Mouse (Mus musculus): ENCODE results near the gene Vmn1r116. TPM values are rescaled to one million over a fixed set of nuclear protein-coding genes. Genes with fewer than 3 reads are reported as not detected.
"Not testable (repeated sequence)": the region's sequence is repeated elsewhere in the genome, so short reads cannot be mapped to it uniquely, and the experiment has no call there.

The Vmn1r116 gene
- not detected in 2 replicates for polyA plus RNA-seq (2015; fragmentation: Nextera tagmentation; extraction: Ambion mirVana)

- not testable (repeated sequence) for H3K9me3 ChIP-seq (ENCODE audit: low read length); H3K9ac ChIP-seq (replicated peaks; ENCODE audit: low read depth); H3K27ac ChIP-seq (ENCODE audit: low read length); H3K4me2 ChIP-seq (replicated peaks; ENCODE audit: low read depth, low read length); H3K4me3 ChIP-seq (ENCODE audit: low read depth, low read length); H3K36me3 ChIP-seq (ENCODE audit: insufficient read depth, low read length); DNase-seq (ENCODE audit: low spot score); H3K4me1 ChIP-seq (ENCODE audit: insufficient read depth, low read depth, low read length); ATAC-seq; H3K27me3 ChIP-seq (replicated peaks; ENCODE audit: insufficient read depth, low read length)
- WGBS = 21% methylated on average over 2 of the region's 3 CpGs
Measured at GRCm38 (mm10) chr7:20871956-20872355, at the start of gene Vmn1r116. Gene Vmn1r116, plus strand, starts transcription at chr7:20872256.

GRCm38 (mm10) chr7:20844885-20845284, 27.2 kb upstream of the Vmn1r116 start, which contains the start of gene Vmn1r115:
Gene Vmn1r115, minus strand, starts transcription at chr7:20844985.
- not testable (repeated sequence) for H3K9ac ChIP-seq (replicated peaks; ENCODE audit: low read depth); DNase-seq (ENCODE audit: low spot score); H3K9me3 ChIP-seq (ENCODE audit: low read length); H3K4me2 ChIP-seq (replicated peaks; ENCODE audit: low read depth, low read length); H3K27ac ChIP-seq (ENCODE audit: low read length); H3K4me1 ChIP-seq (ENCODE audit: insufficient read depth, low read depth, low read length); H3K27me3 ChIP-seq (replicated peaks; ENCODE audit: insufficient read depth, low read length); ATAC-seq; H3K36me3 ChIP-seq (ENCODE audit: insufficient read depth, low read length); H3K4me3 ChIP-seq (ENCODE audit: low read depth, low read length)
- 90% methylated on average over 1 of the region's 3 CpGs for WGBS

- no CpG with 5 or more reads among the region's 2 CpGs for WGBS
- H3K9me3 ChIP-seq (ENCODE audit: low read length); H3K4me2 ChIP-seq (replicated peaks; ENCODE audit: low read depth, low read length); DNase-seq (ENCODE audit: low spot score); ATAC-seq; H3K27me3 ChIP-seq (replicated peaks; ENCODE audit: insufficient read depth, low read length); H3K4me3 ChIP-seq (ENCODE audit: low read depth, low read length); H3K9ac ChIP-seq (replicated peaks; ENCODE audit: low read depth); H3K4me1 ChIP-seq (ENCODE audit: insufficient read depth, low read depth, low read length); H3K36me3 ChIP-seq (ENCODE audit: insufficient read depth, low read length); H3K27ac ChIP-seq (ENCODE audit: low read length): not testable (repeated sequence)
Measured at GRCm38 (mm10) chr7:20884021-20884420, 12.0 kb downstream of the Vmn1r116 start, which contains the start of gene Vmn1r117. Gene Vmn1r117, minus strand, starts transcription at chr7:20884121.

GRCm38 (mm10) chr7:20912247-20912646, 40.2 kb downstream of the Vmn1r116 start, which contains the start of gene Vmn1r118:
Gene Vmn1r118, minus strand, starts transcription at chr7:20912347.
- H3K27me3 ChIP-seq (replicated peaks; ENCODE audit: insufficient read depth, low read length); H3K36me3 ChIP-seq (ENCODE audit: insufficient read depth, low read length); H3K9me3 ChIP-seq (ENCODE audit: low read length); H3K9ac ChIP-seq (replicated peaks; ENCODE audit: low read depth); H3K4me3 ChIP-seq (ENCODE audit: low read depth, low read length); H3K4me1 ChIP-seq (ENCODE audit: insufficient read depth, low read depth, low read length); ATAC-seq; H3K4me2 ChIP-seq (replicated peaks; ENCODE audit: low read depth, low read length); H3K27ac ChIP-seq (ENCODE audit: low read length); DNase-seq (ENCODE audit: low spot score): not testable (repeated sequence)
- no CpG with 5 or more reads among the region's 2 CpGs for WGBS

Other genes with a start within 250 kb of the Vmn1r116 start
- gene Vmn1r107, start 203.3 kb upstream of the Vmn1r116 start, polyA plus RNA-seq (2015; fragmentation: Nextera tagmentation; extraction: Ambion mirVana) = not detected in 2 replicates
- not detected in 2 replicates for gene Vmn1r111, start 169.0 kb upstream of the Vmn1r116 start, polyA plus RNA-seq (2015; fragmentation: Nextera tagmentation; extraction: Ambion mirVana)
- gene Gm10668, start 141.6 kb upstream of the Vmn1r116 start, polyA plus RNA-seq (2015; fragmentation: Nextera tagmentation; extraction: Ambion mirVana) = not detected in 2 replicates
- not detected in 2 replicates for gene Vmn1r112, start 101.1 kb upstream of the Vmn1r116 start, polyA plus RNA-seq (2015; fragmentation: Nextera tagmentation; extraction: Ambion mirVana)
- not detected in 2 replicates for gene Vmn1r113, start 85.0 kb upstream of the Vmn1r116 start, polyA plus RNA-seq (2015; fragmentation: Nextera tagmentation; extraction: Ambion mirVana)
- not detected in 2 replicates for gene Vmn1r114, start 60.1 kb upstream of the Vmn1r116 start, polyA plus RNA-seq (2015; fragmentation: Nextera tagmentation; extraction: Ambion mirVana)
- gene Vmn1r115, start 27.3 kb upstream of the Vmn1r116 start, polyA plus RNA-seq (2015; fragmentation: Nextera tagmentation; extraction: Ambion mirVana) = not detected in 2 replicates
- gene Vmn1r117, start 11.9 kb downstream of the Vmn1r116 start, polyA plus RNA-seq (2015; fragmentation: Nextera tagmentation; extraction: Ambion mirVana) = not detected in 2 replicates
- not detected in 2 replicates for gene Vmn1r118, start 40.1 kb downstream of the Vmn1r116 start, polyA plus RNA-seq (2015; fragmentation: Nextera tagmentation; extraction: Ambion mirVana)
- gene Vmn1r119, start 140.2 kb downstream of the Vmn1r116 start, polyA plus RNA-seq (2015; fragmentation: Nextera tagmentation; extraction: Ambion mirVana) = not detected in 2 replicates
- gene Vmn1r120, start 181.5 kb downstream of the Vmn1r116 start, polyA plus RNA-seq (2015; fragmentation: Nextera tagmentation; extraction: Ambion mirVana) = not detected in 2 replicates
- gene Vmn1r121, start 226.3 kb downstream of the Vmn1r116 start, polyA plus RNA-seq (2015; fragmentation: Nextera tagmentation; extraction: Ambion mirVana) = not detected in 2 replicates

All from lung, postnatal 0 days (tissue).